Mouse (Mus musculus): ENCODE measurements around the gene Sspo.

DNA sequence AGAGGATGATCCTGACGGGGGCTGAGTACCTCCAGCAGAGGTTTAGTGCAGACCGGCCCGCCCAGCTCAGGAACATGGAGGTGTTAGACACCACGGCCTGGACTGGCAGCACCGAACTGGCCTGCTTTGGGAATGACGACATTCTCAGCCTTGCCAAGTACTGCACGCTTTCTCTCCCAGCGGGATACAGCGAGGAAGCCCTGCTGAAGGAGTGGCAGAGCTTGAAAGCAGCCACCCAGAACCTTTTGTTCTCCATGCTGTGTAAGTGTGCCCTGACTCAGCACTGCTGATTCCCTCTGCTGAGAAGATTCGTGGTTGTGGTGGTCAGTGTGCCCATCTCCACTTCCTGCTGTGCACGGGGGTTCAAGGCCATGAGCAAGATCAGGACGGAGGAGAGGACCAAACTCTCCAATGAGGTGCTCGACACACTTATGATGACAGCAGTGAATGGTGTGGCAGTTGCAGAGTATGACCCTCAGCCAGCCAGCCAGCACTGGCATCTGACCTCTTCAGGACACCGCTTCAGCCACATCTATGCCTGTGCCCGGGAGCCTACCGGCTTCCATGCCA, 81.9 kb downstream of the Sspo start:
- TF ChIP-seq POLR2AphosphoS2 (IDR thresholded peaks at IDR 0.05; ENCODE audit: insufficient read length, low read depth) (no peak), E2F4 (IDR thresholded peaks at IDR 0.05; ENCODE audit: insufficient read depth) (no peak), MYOG (IDR thresholded peaks at IDR 0.05; ENCODE audit: control insufficient read depth in 1 of 3, insufficient read depth in 1 of 3, insufficient read length in 2 of 3, low read depth in 2 of 3) (no peak), POLR2A (IDR thresholded peaks at IDR 0.05; ENCODE audit: insufficient read length, low read depth) (no peak), REST (IDR thresholded peaks at IDR 0.05; ENCODE audit: insufficient read depth, insufficient read length) (no peak), MYOD1 (IDR thresholded peaks at IDR 0.05; ENCODE audit: control insufficient read depth in 1 of 3, insufficient read length in 2 of 3, low read depth in 2 of 3) (no peak), USF1 (IDR thresholded peaks at IDR 0.05; ENCODE audit: low read depth) (no peak), TCF12 (IDR thresholded peaks at IDR 0.05; ENCODE audit: insufficient read depth, poor library complexity, severe bottlenecking) (no peak)
